Mouse (Mus musculus) heart, adult 11 months (tissue): ENCODE results near the gene Grk3.
A peak's percentile ranks its signal among the peaks of the same experiment; 100 is the strongest.

Source experiments
- DNase-seq: peaks from one replicate; pipeline ENCODE4 v3.0.0; 2022

Grk3 gene

GRCm38 (mm10) chr5:112932878-112933567 lies 82.6 kb downstream of the Grk3 start:
- peak; percentile 96 for DNase-seq

DNA sequence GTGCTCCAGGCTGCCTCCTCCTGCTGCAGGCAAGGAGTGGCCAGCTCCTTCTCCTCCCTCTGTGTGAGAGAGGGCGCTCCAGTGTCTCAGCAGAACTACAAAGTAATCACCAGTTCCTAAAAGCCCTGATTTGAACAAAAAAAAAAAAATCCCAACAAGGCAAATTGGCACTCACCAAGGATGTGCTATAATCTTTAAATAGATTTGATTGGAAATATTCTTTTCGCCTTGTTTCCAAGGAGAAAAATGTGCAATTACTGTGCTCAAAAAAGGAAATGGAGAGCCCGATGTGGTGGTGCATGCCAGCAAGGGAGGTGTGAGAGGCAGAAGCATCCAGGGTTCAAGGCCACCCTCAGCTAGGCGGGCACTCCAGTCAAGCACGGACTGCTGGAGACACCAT lies 83.7 kb downstream of the Grk3 start:
- DNase-seq = no peak

- no peak for DNase-seq
These were observed 87.2 kb downstream of the Grk3 start for GRCm38 (mm10) chr5:112928201-112928881.

GRCm38 (mm10) chr5:112925422-112925821 lies 90.2 kb downstream of the Grk3 start:
- no peak for DNase-seq

- no peak for DNase-seq
These were observed 90.8 kb downstream of the Grk3 start for GRCm38 (mm10) chr5:112924806-112925205.

- peak; percentile 92 for DNase-seq
These were observed 91.8 kb downstream of the Grk3 start for GRCm38 (mm10) chr5:112923841-112924240.

DNA sequence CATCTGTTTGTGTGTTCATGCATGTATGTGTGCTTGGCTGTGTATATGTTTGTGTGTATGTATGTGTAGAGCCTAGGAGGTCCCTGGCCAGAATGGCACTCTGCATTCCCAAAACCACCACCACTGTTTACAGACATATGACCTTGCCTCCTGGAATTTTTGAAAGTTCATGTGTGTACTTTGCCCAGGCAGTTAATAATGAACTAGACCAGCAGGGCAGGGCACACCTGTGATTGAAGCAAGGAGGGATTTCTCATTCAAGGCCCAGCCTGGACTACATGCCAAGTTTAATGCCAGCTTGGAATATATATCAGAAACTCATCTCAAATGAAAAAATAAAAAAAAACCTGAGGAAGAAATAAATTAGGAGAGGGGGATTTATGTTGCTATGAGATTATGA lies 93.7 kb downstream of the Grk3 start:
- DNase-seq = no peak

DNA sequence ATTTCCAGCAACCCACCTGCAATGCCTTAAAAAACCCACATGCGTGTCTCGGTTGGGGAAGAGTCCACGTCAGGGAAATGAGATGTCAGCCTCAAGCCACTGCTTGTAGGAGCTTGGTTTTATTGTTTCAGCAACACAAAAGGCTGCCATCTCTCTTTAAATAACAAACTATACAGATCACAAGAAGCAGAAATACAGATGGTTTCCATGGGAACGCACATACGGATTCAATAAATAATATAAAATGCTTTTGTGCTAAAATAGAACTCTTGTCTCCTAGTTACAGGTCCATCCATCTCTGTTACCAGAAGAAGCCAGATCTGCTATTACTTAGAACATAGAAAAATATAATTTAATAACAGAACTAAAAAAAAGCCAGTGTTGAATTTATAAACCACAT lies 105.2 kb downstream of the Grk3 start:
- DNase-seq = no peak

- peak; percentile 95 for DNase-seq
These were observed 107.4 kb downstream of the Grk3 start for GRCm38 (mm10) chr5:112908169-112908614.

- no peak for DNase-seq
These were observed 108.1 kb downstream of the Grk3 start for GRCm38 (mm10) chr5:112907504-112907903.

DNA sequence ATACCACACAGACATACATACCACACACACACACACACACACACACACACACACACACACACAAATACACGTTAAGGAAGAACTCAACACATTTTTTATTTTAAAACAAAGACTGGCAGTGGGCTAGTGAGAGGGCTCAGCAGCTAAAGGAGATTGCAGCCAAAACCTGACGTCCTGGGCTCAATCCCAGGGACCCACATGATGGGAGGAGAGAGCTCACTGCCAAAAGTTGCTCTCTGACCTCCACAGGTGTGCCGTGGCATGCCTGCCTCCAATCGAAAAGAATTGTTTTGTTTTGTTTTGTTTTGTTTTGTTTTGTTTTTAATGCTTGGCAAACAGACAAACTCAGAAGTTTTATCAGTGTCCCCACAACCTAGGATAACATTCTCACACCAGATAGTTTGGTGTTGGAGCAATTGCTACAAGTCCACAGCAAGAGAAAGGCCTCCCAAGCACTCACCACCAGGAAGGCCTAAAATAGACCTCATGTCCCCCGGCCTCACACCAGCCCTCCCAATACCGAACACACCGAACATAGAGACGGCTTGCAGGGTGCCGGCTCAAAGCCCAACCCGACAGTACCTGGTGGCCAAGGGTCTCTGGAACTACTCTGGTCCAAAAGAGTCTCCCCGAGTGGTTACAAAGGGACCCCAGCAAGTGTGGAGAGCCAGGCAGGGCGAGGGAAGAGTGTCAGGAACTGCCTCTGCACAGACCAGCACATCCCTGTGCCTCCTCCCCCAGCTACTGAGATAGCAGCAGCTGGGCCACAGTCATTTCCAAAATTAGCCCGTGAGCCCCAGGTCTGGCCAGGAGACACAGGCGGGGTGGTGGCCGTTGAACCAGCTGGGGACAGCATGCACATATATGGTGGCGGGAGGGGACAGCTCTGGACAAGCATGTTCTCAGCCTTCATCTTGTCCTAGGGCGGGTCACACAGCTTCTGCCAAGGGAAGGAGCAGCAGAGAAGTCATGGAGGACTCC lies 119.6 kb downstream of the Grk3 start, which contains the start of gene Myo18b:
TSS of gene Myo18b (minus strand) at position 689 of the 981 bp plus-strand sequence.
- peak; percentile 99 for DNase-seq

DNA sequence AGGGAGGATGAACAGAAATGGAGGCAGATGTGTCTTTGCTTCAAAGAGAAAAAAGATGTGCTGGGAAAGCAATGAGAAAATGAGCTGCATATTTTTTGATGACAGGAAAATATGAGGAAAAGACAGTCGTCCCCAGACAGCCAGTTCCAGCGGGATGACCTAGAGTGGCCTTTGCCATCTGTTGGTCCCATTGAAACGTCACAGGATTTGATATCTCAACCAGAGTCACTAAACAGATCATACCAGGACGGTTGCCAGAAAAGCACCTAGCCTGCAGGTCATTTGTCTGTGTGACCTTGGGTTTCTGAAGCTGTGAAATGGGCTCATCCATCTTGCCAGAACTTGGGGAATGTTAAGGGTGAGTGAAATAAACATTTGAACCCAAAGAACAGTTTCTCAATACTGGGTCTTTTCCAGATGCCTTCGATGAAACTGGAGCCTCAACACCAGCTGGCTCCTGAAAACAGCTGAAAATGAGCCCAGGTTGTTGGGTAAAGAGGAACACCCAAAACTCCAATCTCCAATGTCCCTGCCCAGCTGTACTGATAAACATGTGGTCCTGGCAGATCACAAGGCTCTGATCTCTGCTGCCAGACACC lies 122.0 kb downstream of the Grk3 start:
- DNase-seq = peak; percentile 93

GRCm38 (mm10) chr5:112892411-112892810 lies 123.2 kb downstream of the Grk3 start:
- DNase-seq = peak; percentile 90

GRCm38 (mm10) chr5:112888651-112889050 lies 126.9 kb downstream of the Grk3 start:
- DNase-seq = peak; percentile 89

DNA sequence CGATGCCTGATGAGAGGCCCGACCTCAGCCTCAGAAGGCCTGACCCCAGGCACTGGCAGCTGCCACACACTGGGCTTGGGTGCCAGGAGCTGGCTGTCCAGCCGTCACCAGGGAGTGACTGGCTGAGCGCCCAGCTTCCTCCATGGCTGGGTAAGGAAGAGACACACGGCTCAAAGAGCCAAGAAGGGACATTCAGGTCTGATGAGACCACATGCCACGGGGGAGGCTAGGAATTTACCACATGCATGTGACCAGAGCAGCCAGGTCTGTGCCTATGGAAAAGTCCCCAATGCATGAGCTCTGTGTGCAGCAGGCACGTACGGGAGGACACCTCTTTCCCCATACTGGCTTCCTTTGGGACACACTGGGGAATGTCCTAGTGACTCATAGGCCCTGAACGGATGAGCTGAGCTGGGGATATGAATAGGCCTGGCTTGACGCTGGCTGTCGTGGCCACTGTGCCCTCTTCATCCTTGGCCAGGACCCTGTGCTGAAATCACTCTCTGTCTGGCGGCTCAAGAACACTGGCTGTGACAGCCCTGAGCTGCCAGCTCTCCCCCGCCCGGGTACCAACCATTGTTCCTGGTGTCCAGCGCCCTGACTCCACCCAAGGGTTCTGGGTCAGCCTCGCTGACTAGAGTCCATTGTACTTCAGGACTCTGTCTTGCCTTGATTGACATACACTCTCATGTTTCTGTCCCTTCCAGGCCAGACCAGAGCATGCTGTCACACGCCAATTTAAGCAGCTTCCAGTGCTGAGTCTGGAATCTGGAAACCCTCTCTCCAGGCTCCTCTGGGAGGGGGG lies 128.7 kb downstream of the Grk3 start:
- DNase-seq = peak; percentile 98

GRCm38 (mm10) chr5:112877391-112878115 lies 138.0 kb downstream of the Grk3 start:
- no peak for DNase-seq

- no peak for DNase-seq
These were observed 138.7 kb downstream of the Grk3 start for GRCm38 (mm10) chr5:112876846-112877390.

DNA sequence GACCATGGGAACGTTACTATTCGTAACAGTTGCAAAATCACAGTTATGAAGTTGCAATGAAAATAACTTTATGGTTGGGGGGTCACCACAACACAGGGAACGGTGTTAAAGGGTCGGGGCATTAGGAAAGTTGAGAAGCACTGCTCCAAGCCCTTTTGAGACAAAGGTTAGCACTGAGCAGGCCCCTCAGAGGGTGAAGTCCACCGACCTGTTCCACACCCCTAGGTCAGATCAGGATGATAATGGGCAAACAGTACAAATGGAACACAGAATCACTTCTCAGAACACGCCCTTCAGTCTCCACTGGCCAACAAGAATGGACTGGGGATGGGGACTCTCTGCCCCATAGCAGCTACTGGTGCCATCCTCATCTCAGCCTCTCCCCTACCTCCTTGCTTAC lies 142.6 kb downstream of the Grk3 start:
- DNase-seq = no peak

GRCm38 (mm10) chr5:112870729-112871128 lies 144.9 kb downstream of the Grk3 start:
- DNase-seq = peak; percentile 92

- no peak for DNase-seq
These were observed 147.0 kb downstream of the Grk3 start for GRCm38 (mm10) chr5:112868620-112869019.
